Mouse (Mus musculus) CH12.LX (cell line): ENCODE results near the gene B4galnt3.
A peak's percentile ranks its signal among the peaks of the same experiment; 100 is the strongest.

ENCODE experiments used
- CTCF ChIP-seq, 2 experiments: IDR thresholded peaks in 1 of 2; conservative IDR thresholded peaks in 1 of 2; 2 replicates each; pipeline ENCODE4 v1.5.1; 2011 to 2012; ENCODE audit warnings: low read depth in 2 of 2, low read length in 2 of 2, improper control_type of control experiment in 1 of 2, inconsistent platforms in 1 of 2, mild to moderate bottlenecking in 1 of 2, moderate library complexity in 1 of 2
- E2F4 ChIP-seq: IDR thresholded peaks from 2 replicates; pipeline ENCODE4 v1.6.1; 2011; ENCODE audit warnings: low read depth, low read length, improper control_type of control experiment; ENCODE audit not compliant: insufficient replicate concordance
- EP300 ChIP-seq: IDR thresholded peaks from 2 replicates; pipeline ENCODE4 v1.6.1; 2011; ENCODE audit warnings: low read length, improper control_type of control experiment
- JUN ChIP-seq: IDR thresholded peaks from 2 replicates; pipeline ENCODE4 v1.6.1; 2011; ENCODE audit warnings: low read depth, mild to moderate bottlenecking, low read length, improper control_type of control experiment, moderate library complexity; ENCODE audit not compliant: insufficient read depth
- JUND ChIP-seq: conservative IDR thresholded peaks from 2 replicates; pipeline ENCODE4 v1.6.1; 2011; ENCODE audit warnings: low read depth, low read length, improper control_type of control experiment
- MYC ChIP-seq: IDR thresholded peaks from 2 replicates; pipeline ENCODE4 v1.6.1; 2011; ENCODE audit warnings: low read depth, mild to moderate bottlenecking, improper control_type of control experiment, low read length
- POLR2A ChIP-seq: IDR thresholded peaks from 2 replicates; pipeline ENCODE4 v1.6.1; 2011; ENCODE audit warnings: low read depth, mild to moderate bottlenecking, improper control_type of control experiment, low read length
- RCOR1 ChIP-seq: conservative IDR thresholded peaks from 2 replicates; pipeline ENCODE4 v1.6.1; 2012; ENCODE audit warnings: low read depth, mild to moderate bottlenecking, inconsistent platforms, low read length, improper control_type of control experiment
- SMC3 ChIP-seq: IDR thresholded peaks from 2 replicates; pipeline ENCODE4 v1.6.1; 2011; ENCODE audit warnings: low read depth, low read length, improper control_type of control experiment
- USF1 ChIP-seq: IDR thresholded peaks from 2 replicates; pipeline ENCODE4 v1.6.1; 2014; ENCODE audit warnings: low read depth, mild to moderate bottlenecking, inconsistent platforms, low read length, improper control_type of control experiment
- USF2 ChIP-seq: conservative IDR thresholded peaks from 2 replicates; pipeline ENCODE4 v1.6.1; 2011; ENCODE audit warnings: low read depth, low read length, improper control_type of control experiment
- ZC3H11A ChIP-seq: IDR thresholded peaks from 2 replicates; pipeline ENCODE4 v1.6.1; 2012; ENCODE audit warnings: low read depth, mild to moderate bottlenecking, inconsistent platforms, low read length, improper control_type of control experiment

GRCm38 (mm10) chr6:120324295-120324927 is 30.1 kb upstream of the B4galnt3 start:
- TF ChIP-seq POLR2A (no peak), JUN (no peak), CTCF (conservative IDR thresholded peaks at IDR 0.05 in 1 of 2, IDR thresholded peaks at IDR 0.05 in 1 of 2; ENCODE audit: low read depth in 2 of 2, low read length in 2 of 2) (peak; percentile 86 to 91), JUND (no peak), ZC3H11A (no peak), MYC (no peak), SMC3 (peak; percentile 58), USF1 (no peak), USF2 (no peak), EP300 (no peak), RCOR1 (no peak), E2F4 (no peak)
